Mouse (Mus musculus): ENCODE data around the gene Zfp462. TPM values are rescaled to one million over a fixed set of nuclear protein-coding genes. Genes with fewer than 3 reads are reported as not detected.
"Not testable (repeated sequence)": the region's sequence is repeated elsewhere in the genome, so short reads cannot be mapped to it uniquely, and the experiment has no call there.

The Zfp462 gene
- polyA plus RNA-seq, 1 experiment, result 2.5 TPM

DNA sequence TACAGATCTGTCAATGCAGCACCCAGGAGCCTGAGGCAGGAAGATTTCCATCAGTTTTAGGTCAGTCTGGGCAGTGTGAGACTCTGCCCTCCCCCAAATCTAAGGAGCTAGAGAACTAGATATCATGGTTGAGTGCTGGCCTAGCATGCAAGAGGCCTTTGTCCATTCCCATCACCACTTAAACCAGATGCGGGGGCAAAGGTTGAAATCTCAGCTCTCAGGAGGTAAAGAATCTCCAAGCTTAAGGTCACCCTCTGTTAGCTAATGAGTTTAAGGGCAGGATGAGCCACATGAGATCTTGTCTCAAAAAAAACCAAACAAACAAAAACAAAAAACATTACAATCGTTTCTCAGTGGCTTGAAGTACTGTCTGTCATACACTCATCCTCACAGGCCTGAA is 20.5 kb upstream of the Zfp462 start:
- DNase-seq (ENCODE audit: low read depth in 1 of 2, low spot score in 2 of 2), result no peak
- H3K4me3 ChIP-seq (ENCODE audit: extremely low read depth, insufficient read depth, insufficient read length), result no peak overlapping the region
- no peaks in the 10 kb centered on the region for H3K36me3 ChIP-seq (ENCODE audit: control insufficient read depth, insufficient read depth, low read length)
- no peak overlapping the region for H3K27ac ChIP-seq (ENCODE audit: insufficient read depth, low read length)
- WGBS, result 91% methylated on average over 2 of the region's 2 CpGs
- no peaks in the 10 kb centered on the region for H3K4me1 ChIP-seq (ENCODE audit: control insufficient read depth, insufficient read depth, insufficient read length)
- no peak for TF ChIP-seq CTCF (IDR thresholded peaks at IDR 0.05; ENCODE audit: extremely low read depth, insufficient read depth, insufficient read length, insufficient replicate concordance)
- no peak for TF ChIP-seq POLR2A (IDR thresholded peaks at IDR 0.05; ENCODE audit: low read depth, low read length)
- no peaks in the 10 kb centered on the region for H3K27me3 ChIP-seq (ENCODE audit: control insufficient read depth, insufficient read depth, low read length)

DNA sequence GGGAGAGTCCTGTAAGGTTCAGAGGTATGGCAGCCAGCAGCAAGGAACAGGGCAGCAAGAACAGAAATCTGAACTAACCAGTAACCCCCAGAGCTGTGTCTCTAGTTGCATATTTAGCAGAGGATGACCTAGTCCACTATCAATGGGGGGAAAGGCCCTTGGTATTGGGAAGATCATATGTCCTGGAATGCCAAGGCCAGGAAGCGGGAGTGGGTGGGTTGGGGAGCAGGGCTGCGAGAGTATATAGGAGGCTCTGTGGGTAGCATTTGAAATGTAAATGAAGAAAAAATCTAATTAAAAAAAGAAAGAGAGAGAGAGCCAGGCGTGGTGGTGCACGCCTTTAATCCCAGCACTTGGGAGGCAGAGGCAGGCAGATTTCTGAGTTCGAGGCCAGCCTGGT is 18.4 kb upstream of the Zfp462 start:
- not testable (repeated sequence) for H3K4me1 ChIP-seq (ENCODE audit: control insufficient read depth, insufficient read depth, insufficient read length); H3K27me3 ChIP-seq (ENCODE audit: control insufficient read depth, insufficient read depth, low read length); H3K36me3 ChIP-seq (ENCODE audit: control insufficient read depth, insufficient read depth, low read length); DNase-seq (ENCODE audit: low read depth in 1 of 2, low spot score in 2 of 2); H3K4me3 ChIP-seq (ENCODE audit: extremely low read depth, insufficient read depth, insufficient read length); H3K27ac ChIP-seq (ENCODE audit: insufficient read depth, low read length)
- 87% methylated on average over 5 of the region's 5 CpGs for WGBS

DNA sequence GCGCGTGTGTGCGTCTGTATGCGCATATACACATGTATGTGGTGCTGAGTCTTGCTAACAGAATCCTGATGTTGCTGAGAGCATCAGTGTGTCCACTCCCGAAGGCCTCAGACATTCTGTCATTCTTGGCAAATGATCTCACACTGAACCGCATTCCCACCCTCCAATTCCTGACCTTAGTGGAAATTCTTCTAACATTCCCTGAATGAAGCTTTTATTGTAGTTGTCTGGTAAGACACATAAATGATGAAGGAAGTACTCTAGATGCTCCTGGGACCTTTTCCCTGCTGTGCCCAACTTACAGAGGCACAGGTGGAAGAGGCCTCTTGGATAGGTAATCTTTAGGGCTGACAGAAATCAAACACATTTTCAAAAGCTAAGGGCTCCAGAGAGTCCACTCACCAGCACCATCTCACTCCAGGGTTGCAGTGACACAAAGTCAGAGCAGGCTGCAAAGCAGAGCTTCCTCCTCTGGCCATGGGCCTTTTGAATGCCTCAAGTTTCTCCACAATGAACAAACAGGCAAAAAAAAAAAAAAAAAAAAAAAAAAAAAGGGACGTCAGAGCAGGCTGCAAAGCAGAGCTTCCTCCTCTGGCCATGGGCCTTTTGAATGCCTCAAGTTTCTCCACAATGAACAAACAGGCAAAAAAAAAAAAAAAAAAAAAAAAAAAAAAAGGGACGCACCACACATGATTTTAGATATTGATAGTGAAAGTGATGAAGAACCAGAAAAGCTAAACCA is 17.4 kb upstream of the Zfp462 start:
- WGBS, result 75% methylated on average over 8 of the region's 8 CpGs
- not testable (repeated sequence) for DNase-seq (ENCODE audit: low read depth in 1 of 2, low spot score in 2 of 2); H3K27ac ChIP-seq (ENCODE audit: insufficient read depth, low read length); H3K4me1 ChIP-seq (ENCODE audit: control insufficient read depth, insufficient read depth, insufficient read length); H3K4me3 ChIP-seq (ENCODE audit: extremely low read depth, insufficient read depth, insufficient read length); H3K27me3 ChIP-seq (ENCODE audit: control insufficient read depth, insufficient read depth, low read length); H3K36me3 ChIP-seq (ENCODE audit: control insufficient read depth, insufficient read depth, low read length)

DNA sequence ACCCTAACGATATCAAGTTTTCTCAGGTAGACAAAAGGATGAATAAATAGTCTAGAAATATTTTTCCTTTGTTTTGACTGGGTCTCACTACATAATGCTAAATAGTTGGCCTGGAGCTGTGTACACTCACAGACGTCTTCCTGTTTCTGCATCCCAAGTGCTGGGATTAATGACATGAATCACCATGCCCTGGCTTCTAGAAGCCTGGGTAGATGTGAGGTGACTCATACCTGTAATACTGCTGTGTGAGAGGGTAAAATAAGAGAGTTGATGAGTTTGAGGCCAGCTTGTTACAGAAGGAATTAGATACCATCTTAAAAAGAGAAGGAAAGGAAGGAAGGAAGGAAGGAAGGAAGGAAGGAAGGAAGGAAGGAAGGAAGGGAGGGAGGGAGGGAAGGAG is 15.2 kb upstream of the Zfp462 start:
- H3K27me3 ChIP-seq (ENCODE audit: control insufficient read depth, insufficient read depth, low read length), result no peaks in the 10 kb centered on the region
- no peak for DNase-seq (ENCODE audit: low read depth in 1 of 2, low spot score in 2 of 2)
- TF ChIP-seq POLR2A (IDR thresholded peaks at IDR 0.05; ENCODE audit: low read depth, low read length) (no peak), CTCF (IDR thresholded peaks at IDR 0.05; ENCODE audit: extremely low read depth, insufficient read depth, insufficient read length, insufficient replicate concordance) (no peak)
- H3K36me3 ChIP-seq (ENCODE audit: control insufficient read depth, insufficient read depth, low read length), result no peaks in the 10 kb centered on the region
- no peak overlapping the region for H3K27ac ChIP-seq (ENCODE audit: insufficient read depth, low read length)
- no peak overlapping the region for H3K4me3 ChIP-seq (ENCODE audit: extremely low read depth, insufficient read depth, insufficient read length)
- 85% methylated on average over 2 of the region's 2 CpGs for WGBS
- H3K4me1 ChIP-seq (ENCODE audit: control insufficient read depth, insufficient read depth, insufficient read length), result no peaks in the 10 kb centered on the region

DNA sequence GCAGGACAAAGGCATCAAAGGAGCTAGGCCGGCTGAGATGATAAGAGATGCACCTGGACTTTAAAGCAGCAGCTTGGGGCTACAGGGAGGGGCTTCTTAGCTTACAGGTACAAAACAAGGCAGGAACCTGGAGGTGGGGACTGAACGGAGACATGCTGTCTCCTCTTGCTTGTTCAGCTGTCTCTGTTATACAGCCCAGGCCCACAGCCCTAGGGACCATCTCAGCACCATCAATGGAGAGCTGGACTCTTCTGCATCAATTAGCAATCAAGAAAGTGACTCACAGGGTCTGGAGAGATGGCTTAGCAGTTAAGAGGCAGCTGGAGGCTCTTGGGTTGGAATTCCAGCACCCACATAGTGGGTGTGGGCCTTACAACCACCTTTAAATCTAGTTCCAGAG is 12.2 kb upstream of the Zfp462 start:
- 79% methylated on average over 2 of the region's 2 CpGs for WGBS
- no peaks in the 10 kb centered on the region for H3K4me1 ChIP-seq (ENCODE audit: control insufficient read depth, insufficient read depth, insufficient read length)
- no peak overlapping the region for H3K4me3 ChIP-seq (ENCODE audit: extremely low read depth, insufficient read depth, insufficient read length)
- TF ChIP-seq POLR2A (IDR thresholded peaks at IDR 0.05; ENCODE audit: low read depth, low read length) (no peak), CTCF (IDR thresholded peaks at IDR 0.05; ENCODE audit: extremely low read depth, insufficient read depth, insufficient read length, insufficient replicate concordance) (no peak)
- DNase-seq (ENCODE audit: low read depth in 1 of 2, low spot score in 2 of 2), result no peak
- H3K27ac ChIP-seq (ENCODE audit: insufficient read depth, low read length), result no peak overlapping the region
- H3K36me3 ChIP-seq (ENCODE audit: control insufficient read depth, insufficient read depth, low read length), result no peaks in the 10 kb centered on the region
- H3K27me3 ChIP-seq (ENCODE audit: control insufficient read depth, insufficient read depth, low read length), result no peaks in the 10 kb centered on the region

- 90% methylated on average over 1 of the region's 1 CpGs for WGBS
- DNase-seq (ENCODE audit: low read depth in 1 of 2, low spot score in 2 of 2), result no peak
- no peaks in the 10 kb centered on the region for H3K36me3 ChIP-seq (ENCODE audit: control insufficient read depth, insufficient read depth, low read length)
- TF ChIP-seq CTCF (IDR thresholded peaks at IDR 0.05; ENCODE audit: extremely low read depth, insufficient read depth, insufficient read length, insufficient replicate concordance), result no peak
- no peak for TF ChIP-seq POLR2A (IDR thresholded peaks at IDR 0.05; ENCODE audit: low read depth, low read length)
- H3K27ac ChIP-seq (ENCODE audit: insufficient read depth, low read length), result no peak overlapping the region
- H3K4me3 ChIP-seq (ENCODE audit: extremely low read depth, insufficient read depth, insufficient read length), result no peak overlapping the region
- H3K4me1 ChIP-seq (ENCODE audit: control insufficient read depth, insufficient read depth, insufficient read length), result no peaks in the 10 kb centered on the region
- no peaks in the 10 kb centered on the region for H3K27me3 ChIP-seq (ENCODE audit: control insufficient read depth, insufficient read depth, low read length)
Measured at GRCm38 (mm10) chr4:54937161-54937560, 7.7 kb upstream of the Zfp462 start.

DNA sequence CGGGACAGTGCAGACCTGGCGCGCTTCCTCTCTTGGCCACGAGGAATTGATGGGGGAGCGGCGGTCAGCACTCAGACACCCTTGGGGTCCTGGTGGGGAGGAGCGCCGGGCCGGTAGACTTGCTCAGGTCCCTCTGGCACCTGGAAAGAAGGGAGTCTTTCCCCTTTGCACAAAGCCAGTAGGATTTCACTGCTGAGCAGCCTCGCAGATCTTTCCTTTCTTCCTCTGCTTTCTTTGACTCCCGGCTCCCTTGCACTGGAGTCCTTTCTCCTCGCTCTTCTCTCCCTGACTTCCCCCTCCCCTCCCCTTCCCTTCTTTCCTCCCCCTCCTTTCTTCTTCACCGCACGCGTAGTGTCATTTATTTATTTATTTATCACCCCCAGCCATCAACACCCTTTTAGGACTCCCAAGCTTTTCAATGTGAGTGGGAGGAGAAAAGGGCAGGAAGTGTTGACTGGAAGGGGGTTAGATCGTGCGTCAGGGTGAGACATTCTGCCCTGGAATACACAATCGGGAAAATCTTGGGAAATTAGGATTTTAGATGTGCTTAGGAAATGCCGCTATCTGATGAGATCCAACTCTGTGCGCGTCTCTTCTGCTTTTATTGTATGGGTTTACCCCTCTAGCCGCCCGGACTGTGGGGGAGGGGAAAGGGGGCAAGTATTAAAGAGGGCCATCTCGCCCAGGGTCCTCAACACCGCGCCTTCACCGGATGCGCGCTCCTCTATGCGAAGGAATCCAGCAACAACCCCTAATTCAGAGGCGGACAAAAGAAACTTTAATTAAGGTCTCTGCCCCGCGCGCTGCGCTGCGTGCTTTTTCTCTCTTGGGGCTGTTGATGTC is 976 bp downstream of the Zfp462 start:
- no peak for TF ChIP-seq POLR2A (IDR thresholded peaks at IDR 0.05; ENCODE audit: low read depth, low read length)
- TF ChIP-seq CTCF (IDR thresholded peaks at IDR 0.05; ENCODE audit: extremely low read depth, insufficient read depth, insufficient read length, insufficient replicate concordance), result no peak
- Histone ChIP-seq H3K27ac (ENCODE audit: insufficient read depth, low read length) (no peak overlapping the region), H3K36me3 (ENCODE audit: control insufficient read depth, insufficient read depth, low read length) (no peaks in the 10 kb centered on the region), H3K4me1 (ENCODE audit: control insufficient read depth, insufficient read depth, insufficient read length) (no peaks in the 10 kb centered on the region), H3K27me3 (ENCODE audit: control insufficient read depth, insufficient read depth, low read length) (peaks cover 7% of the 10 kb centered on the region), H3K4me3 (ENCODE audit: extremely low read depth, insufficient read depth, insufficient read length) (no peak overlapping the region)
- DNase-seq (ENCODE audit: low read depth in 1 of 2, low spot score in 2 of 2), result no peak
- 3% methylated on average over 36 of the region's 36 CpGs for WGBS
